Mouse (Mus musculus) hindbrain, embryonic 11.5 days (tissue): Measurements from ENCODE around the gene Mzf1. TPM values are rescaled to one million over a fixed set of nuclear protein-coding genes. Genes with fewer than 3 reads are reported as not detected.
A peak's percentile ranks its signal among the peaks of the same experiment; 100 is the strongest.

ENCODE experiments used
- ATAC-seq: fragments of 200-750 bp; cut with Nextera tagmentation; 2 replicates; pipeline ENCODE4 v1.8.0; 2017; ENCODE audit warnings: mild to moderate bottlenecking, moderate TSS enrichment, moderate library complexity; ENCODE audit not compliant: low FRiP score
- DNase-seq: peaks from one replicate; pipeline ENCODE4 v3.0.0-alpha.2; 2015; ENCODE audit warnings: low spot score
- H3K27ac ChIP-seq: fragments of 300-500 bp; sonication (generic); 2 replicates; pipeline ENCODE4 v1.5.1; 2014; ENCODE audit warnings: mild to moderate bottlenecking, low read depth, low read length
- H3K27me3 ChIP-seq: fragments of 300-500 bp; sonication (generic); 2 replicates; pipeline ENCODE4 v1.6.1; 2014; ENCODE audit warnings: mild to moderate bottlenecking, low read length, moderate library complexity, mixed read lengths; ENCODE audit not compliant: control insufficient read depth, insufficient read depth
- H3K36me3 ChIP-seq: fragments of 300-500 bp; sonication (generic); 2 replicates; pipeline ENCODE4 v1.6.1; 2014; ENCODE audit warnings: mild to moderate bottlenecking, low read length, moderate library complexity, mixed read lengths; ENCODE audit not compliant: control insufficient read depth, insufficient read depth
- H3K4me1 ChIP-seq: fragments of 300-500 bp; sonication (generic); replicated peaks from 2 replicates; pipeline ENCODE4 v1.6.1; 2014; ENCODE audit warnings: low read length, mixed read lengths; ENCODE audit not compliant: control insufficient read depth, insufficient read depth
- H3K4me2 ChIP-seq: fragments of 300-500 bp; sonication (generic); replicated peaks from 2 replicates; pipeline ENCODE4 v1.6.1; 2014; ENCODE audit warnings: mild to moderate bottlenecking, low read depth, low read length
- H3K4me3 ChIP-seq: fragments of 300-500 bp; sonication (generic); 2 replicates; pipeline ENCODE4 v1.5.1; 2014; ENCODE audit warnings: low read depth, low read length
- H3K9ac ChIP-seq: fragments of 300-500 bp; sonication (generic); 2 replicates; pipeline ENCODE4 v1.6.1; 2014; ENCODE audit warnings: low read depth, low read length
- H3K9me3 ChIP-seq: fragments of 300-500 bp; sonication (generic); 2 replicates; pipeline ENCODE4 v1.6.1; 2016; ENCODE audit warnings: low read length; ENCODE audit not compliant: control insufficient read depth
- WGBS: fragments of 180-500 bp; shearing (Covaris S2); extraction: QIAGEN DNeasy Blood & Tissue Kit; methylation state at CpG from one replicate; pipeline ENCODE4 v1.1.7; 2014; 5-methylcytosine and 5-hydroxymethylcytosine counted together
- polyA plus RNA-seq: library from polyadenylated mRNA; unstranded; fragments of >200 nt; fragmentation: Nextera tagmentation; extraction: Ambion mirVana; gene quantifications from 2 replicates; pipeline ENCODE4 v1.2.1, GENCODE M21; 2014

Mzf1 gene
- polyA plus RNA-seq, 1 experiment from 2014 or later, result 2.4 TPM

DNA sequence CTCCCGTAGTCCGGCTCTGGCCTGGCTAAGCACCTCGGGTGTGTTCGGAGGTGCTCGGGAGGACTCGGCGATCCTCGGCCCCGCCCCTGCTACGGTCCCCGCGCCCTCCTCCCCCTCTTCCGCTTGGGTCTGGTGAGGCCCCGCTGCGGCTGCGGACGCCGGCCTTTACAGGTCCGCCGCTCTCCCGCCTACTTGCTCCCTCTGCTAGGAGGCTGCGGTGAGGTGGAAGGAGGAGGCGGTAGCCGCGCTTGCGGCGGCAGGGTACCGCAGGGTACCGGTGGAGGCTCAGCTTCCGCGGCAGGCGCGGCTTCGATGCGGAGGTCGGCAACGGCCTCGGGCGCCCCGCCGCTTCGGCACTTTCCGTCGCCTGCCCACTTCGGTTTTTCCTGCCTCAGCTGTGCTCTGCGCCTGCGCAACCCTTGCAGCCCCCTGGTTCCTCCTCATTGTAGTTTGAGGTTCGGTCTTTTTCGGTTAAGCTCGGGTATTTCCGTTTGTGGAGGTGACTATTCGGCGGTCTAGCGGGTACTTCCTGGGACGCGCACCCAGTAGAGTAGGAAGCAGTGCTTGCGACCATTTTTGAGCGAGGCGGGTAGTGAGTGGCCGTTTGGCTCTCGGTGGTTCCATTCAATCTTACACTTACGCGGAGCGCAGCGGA is 16.5 kb downstream of the Mzf1 start, which contains the start of gene Ube2m:
Ube2m (minus strand) TSS at position 375 of the 655 bp plus-strand sequence.
- no peaks in the 10 kb centered on the region for H3K9me3 ChIP-seq
- peaks cover 14% of the 10 kb centered on the region; the same call in 1 of the 2 replicates for H3K4me1 ChIP-seq
- under 1% methylated on average over 32 of the region's 65 CpGs for WGBS
- ATAC-seq (peak; percentile 92), DNase-seq (peak; percentile 100)
- peak within 1 kb of the TSS; percentile 87 for H3K9ac ChIP-seq
- peak within 1 kb of the TSS; percentile 76 for H3K4me2 ChIP-seq
- peak within 1 kb of the TSS; percentile 68 for H3K4me3 ChIP-seq
- H3K27me3 ChIP-seq, result peaks cover 13% of the 10 kb centered on the region
- H3K36me3 ChIP-seq, result 0 out of 2 replicates have a peak, but pooled peaks cover 2% of the 10 kb centered on the region
- H3K27ac ChIP-seq, result peak within 1 kb of the TSS; percentile 98

DNA sequence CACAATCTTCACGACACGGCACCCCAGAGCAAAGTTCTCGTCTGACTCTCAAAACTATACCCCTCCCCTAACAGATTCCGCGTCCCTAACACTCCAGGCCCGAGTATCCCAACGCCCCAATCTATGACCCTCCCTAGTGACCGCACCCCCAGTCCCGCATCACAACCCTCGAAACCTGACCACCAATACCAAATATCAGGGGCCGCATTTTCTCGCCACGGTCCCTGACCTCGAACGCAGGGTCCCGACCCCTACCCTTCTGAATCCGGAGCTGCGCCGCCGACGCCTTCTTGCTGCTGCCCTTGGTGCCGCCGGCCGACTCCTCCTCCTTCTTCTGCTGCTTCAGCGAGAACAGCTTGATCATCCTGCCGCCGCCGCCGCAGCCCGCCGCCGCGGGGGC is 17.2 kb downstream of the Mzf1 start:
- Histone ChIP-seq H3K9me3 (no peaks in the 10 kb centered on the region), H3K27ac (peak overlapping the region; percentile 98), H3K4me3 (peak overlapping the region; percentile 68), H3K4me2 (peak overlapping the region; percentile 76), H3K4me1 (peaks cover 14% of the 10 kb centered on the region; the same call in 1 of the 2 replicates), H3K9ac (peak overlapping the region; percentile 87), H3K36me3 (0 out of 2 replicates have a peak, but pooled peaks cover 2% of the 10 kb centered on the region), H3K27me3 (peaks cover 6% of the 10 kb centered on the region)
- DNase-seq (no peak), ATAC-seq (peak; percentile 10; the same call in 1 of the 2 replicates)
- 0% methylated on average over 32 of the region's 33 CpGs for WGBS

DNA sequence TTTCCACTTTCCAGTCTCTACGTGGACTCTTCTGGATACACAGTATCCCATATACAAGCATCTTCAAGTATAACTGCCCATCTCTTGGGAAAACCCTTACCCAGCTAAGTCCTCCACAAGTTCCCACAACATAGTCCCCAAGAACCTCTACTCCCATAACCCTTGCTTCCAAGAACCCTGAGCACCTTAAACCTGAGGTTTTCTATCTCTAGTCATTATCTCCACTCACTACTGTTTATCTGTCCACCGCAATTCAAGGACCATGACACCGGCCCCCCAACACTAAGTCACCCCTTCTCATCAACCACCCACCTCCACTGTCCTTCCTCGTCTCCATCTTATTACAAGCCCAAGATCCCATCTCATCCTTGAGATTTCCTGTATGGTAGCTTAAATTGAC is 17.8 kb downstream of the Mzf1 start:
- Histone ChIP-seq H3K27me3 (peaks cover under 1% of the 10 kb centered on the region), H3K9me3 (no peaks in the 10 kb centered on the region), H3K9ac (peak overlapping the region; percentile 87), H3K4me3 (peak overlapping the region; percentile 68), H3K4me1 (peaks cover 14% of the 10 kb centered on the region; the same call in 1 of the 2 replicates), H3K36me3 (peaks cover 6% of the 10 kb centered on the region; the same call in 1 of the 2 replicates), H3K27ac (no peak overlapping the region), H3K4me2 (peak overlapping the region; percentile 76)
- 51% methylated on average over 4 of the region's 4 CpGs for WGBS
- no peak for DNase-seq
- ATAC-seq, result no peak

DNA sequence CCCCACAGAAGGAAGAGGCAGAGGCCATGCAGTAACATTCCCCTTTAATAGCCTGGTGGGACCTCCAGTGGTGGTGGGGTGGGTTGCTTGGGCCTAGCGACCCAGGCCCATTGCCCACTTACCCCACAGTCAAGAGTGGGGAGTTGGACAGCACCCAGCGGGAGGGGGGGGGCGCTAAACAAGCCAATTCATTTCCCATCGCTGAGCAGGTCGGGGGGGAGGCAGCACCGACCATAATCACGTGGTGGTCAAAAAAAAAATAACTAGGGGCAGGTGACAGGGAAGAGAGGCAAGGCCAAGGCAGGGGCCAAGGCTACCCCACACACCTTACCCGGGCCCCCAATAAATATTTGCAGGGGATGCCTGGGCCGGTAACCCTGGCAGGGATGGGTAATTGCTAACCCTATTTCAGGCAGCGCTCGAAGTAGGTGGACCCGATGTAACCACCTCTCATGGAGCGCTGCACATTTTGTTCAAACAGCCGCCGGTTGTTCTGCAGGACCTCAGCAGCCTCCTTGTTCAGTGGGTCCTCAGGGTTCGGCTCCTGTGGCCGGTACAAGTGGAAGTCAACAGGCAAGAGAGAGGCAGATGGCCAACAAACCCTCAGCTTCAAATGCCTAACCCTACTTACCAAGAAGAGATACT is 19.2 kb downstream of the Mzf1 start:
- H3K36me3 ChIP-seq, result peaks cover 8% of the 10 kb centered on the region

DNA sequence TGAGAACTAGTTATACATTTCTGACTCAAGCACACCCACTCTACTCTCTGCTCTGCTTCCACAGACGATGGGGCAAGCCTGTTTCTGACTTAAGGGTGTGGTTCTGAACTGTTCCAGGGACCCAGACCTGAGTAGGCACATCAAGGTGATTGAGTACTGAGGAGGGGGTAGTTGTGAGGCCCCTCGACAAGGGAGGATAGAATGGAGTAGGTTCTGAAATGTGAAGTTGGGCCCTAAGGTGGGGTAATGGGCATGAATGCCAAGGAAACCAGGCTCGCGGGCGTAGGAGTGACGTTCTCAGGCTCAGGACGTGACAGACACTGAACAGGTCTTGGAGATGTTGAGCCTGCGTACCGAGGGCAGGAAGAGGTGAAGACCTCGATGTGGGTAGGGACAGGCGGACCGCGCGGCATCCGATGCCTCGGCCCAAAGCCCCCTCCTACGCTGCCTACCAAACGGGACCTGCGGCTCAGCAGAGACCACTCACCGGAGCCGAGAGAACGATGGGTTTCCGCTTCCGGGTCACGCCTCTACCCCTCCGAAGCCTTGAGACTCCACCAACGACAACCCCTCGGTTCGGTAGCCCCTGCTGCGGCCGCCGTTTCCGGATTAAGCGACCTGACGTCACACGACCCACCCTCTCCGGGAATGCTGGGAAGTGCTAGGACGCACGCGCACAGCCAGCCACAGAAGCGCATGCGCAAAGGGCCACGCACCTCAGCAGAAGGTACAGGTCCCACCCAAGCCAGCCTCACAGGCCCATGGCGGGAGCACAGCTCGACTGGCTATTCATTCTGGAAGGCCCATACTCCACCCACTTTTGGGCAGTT is 20.2 kb downstream of the Mzf1 start, which contains the start of gene Chmp2a:
Chmp2a (minus strand) TSS at position 660 of the 830 bp plus-strand sequence.
- Histone ChIP-seq H3K9me3 (no peaks in the 10 kb centered on the region), H3K27me3 (no peaks in the 10 kb centered on the region), H3K4me1 (peaks cover 14% of the 10 kb centered on the region; the same call in 1 of the 2 replicates), H3K9ac (peak within 1 kb of the TSS; percentile 66), H3K4me3 (peak within 1 kb of the TSS; percentile 57), H3K4me2 (peak within 1 kb of the TSS; percentile 82), H3K27ac (peak within 1 kb of the TSS; percentile 91), H3K36me3 (peaks cover 13% of the 10 kb centered on the region)
- WGBS, result 1% methylated on average over 44 of the region's 45 CpGs
- DNase-seq (peak; percentile 99), ATAC-seq (peak; percentile 80)

More for the DNA sequence above, 19.2 kb downstream of the Mzf1 start:
- peak overlapping the region; percentile 82; the same call in 1 of the 2 replicates for H3K4me2 ChIP-seq
- DNase-seq (no peak), ATAC-seq (peak; percentile 3)
- no peaks in the 10 kb centered on the region for H3K9me3 ChIP-seq
- H3K27ac ChIP-seq, result peak overlapping the region; percentile 91; the same call in 1 of the 2 replicates
- no peak overlapping the region for H3K9ac ChIP-seq
- peaks cover 14% of the 10 kb centered on the region; the same call in 1 of the 2 replicates for H3K4me1 ChIP-seq
- no peaks in the 10 kb centered on the region for H3K27me3 ChIP-seq
- 88% methylated on average over 17 of the region's 17 CpGs for WGBS
- peak overlapping the region; percentile 57; the same call in 1 of the 2 replicates for H3K4me3 ChIP-seq

DNA sequence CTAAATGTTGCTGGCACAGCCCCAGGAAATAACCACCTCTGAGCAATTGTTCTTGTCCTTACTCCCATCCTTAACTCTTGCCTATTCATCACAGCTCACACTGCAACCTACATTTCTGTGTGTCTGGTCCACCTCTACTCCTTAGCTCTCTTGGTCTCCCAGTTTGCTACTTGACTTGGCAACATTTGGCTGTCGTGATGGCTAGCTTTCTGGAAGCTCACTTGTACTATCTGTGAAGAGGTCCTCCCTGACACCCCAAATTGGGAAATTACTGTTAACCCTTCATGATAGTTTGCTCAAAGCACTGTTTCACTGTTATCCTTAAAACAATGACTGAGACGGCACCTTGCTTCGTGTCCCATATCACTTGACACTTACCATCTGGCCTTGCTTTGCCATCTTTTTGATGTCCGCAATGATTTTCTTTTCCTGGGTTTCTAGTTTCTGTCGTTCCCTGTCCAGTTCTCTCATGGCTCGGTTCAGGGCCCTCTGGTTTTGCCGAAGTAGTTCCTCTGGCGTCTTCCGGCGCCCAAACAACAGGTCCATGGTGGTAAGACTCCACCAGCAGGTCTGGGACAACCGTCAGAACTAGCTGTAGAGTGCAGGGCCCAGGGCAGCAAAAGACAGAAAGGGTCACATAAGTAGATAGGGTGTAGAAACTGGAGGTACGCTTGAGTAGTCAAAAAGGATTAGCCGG is 21.0 kb downstream of the Mzf1 start:
- Histone ChIP-seq H3K36me3 (peaks cover 21% of the 10 kb centered on the region), H3K4me2 (peak overlapping the region; percentile 82), H3K9ac (peak overlapping the region; percentile 66; the same call in 1 of the 2 replicates), H3K9me3 (no peaks in the 10 kb centered on the region), H3K27ac (peak overlapping the region; percentile 91), H3K4me1 (peaks cover 11% of the 10 kb centered on the region; the same call in 1 of the 2 replicates), H3K4me3 (peak overlapping the region; percentile 57), H3K27me3 (no peaks in the 10 kb centered on the region)
- DNase-seq (no peak), ATAC-seq (no peak)
- 51% methylated on average over 13 of the region's 13 CpGs for WGBS

DNA sequence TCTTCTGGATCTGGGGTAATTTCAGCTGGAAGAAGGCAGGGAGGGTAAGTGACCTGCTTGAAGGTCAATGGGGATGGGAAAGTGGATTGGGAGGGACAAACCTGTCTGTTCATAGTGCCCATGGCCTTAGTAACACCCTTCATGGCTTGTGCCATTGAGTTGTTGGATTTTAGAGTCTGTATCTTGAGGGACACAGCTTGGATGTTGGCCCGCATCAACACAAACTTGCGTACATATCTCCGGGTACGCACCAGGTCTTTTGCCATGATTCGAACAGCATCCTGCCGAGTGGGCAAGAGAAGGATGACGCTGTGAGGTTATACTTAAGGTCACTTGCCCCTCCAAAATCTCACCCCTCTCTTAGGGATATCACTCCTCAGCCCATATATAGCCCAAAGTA is 22.0 kb downstream of the Mzf1 start:
- DNase-seq, result no peak
- Histone ChIP-seq H3K4me1 (peaks cover 11% of the 10 kb centered on the region; the same call in 1 of the 2 replicates), H3K4me2 (no peak overlapping the region), H3K27ac (no peak overlapping the region), H3K27me3 (no peaks in the 10 kb centered on the region), H3K9me3 (no peaks in the 10 kb centered on the region), H3K4me3 (no peak overlapping the region), H3K36me3 (peaks cover 31% of the 10 kb centered on the region), H3K9ac (no peak overlapping the region)
- 92% methylated on average over 7 of the region's 7 CpGs for WGBS
- no peak for ATAC-seq

DNA sequence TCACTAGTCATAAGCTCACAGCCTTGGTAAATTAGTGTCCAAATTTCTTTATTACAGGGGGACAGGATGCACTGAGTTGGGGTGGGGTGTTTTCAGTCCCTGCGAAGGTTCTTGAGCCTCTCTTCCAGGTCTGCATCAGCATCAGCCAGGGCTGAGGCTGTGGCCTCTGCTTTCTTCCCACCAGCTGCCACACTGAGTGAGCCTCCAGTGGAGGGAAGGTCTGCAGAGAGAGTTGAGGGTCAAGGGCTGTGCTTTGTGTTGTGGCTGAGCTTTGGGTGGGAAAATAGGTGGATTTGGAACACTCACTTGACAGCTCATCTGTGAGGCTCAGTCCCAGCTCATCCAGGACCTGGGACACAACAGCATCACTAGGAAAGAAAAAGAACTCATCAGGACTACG is 22.6 kb downstream of the Mzf1 start:
- H3K4me1 ChIP-seq, result peaks cover 11% of the 10 kb centered on the region; the same call in 1 of the 2 replicates
- 92% methylated on average over 2 of the region's 2 CpGs for WGBS
- H3K4me2 ChIP-seq, result no peak overlapping the region
- H3K36me3 ChIP-seq, result peaks cover 32% of the 10 kb centered on the region
- no peak overlapping the region for H3K9ac ChIP-seq
- H3K27me3 ChIP-seq, result no peaks in the 10 kb centered on the region
- no peak overlapping the region for H3K4me3 ChIP-seq
- DNase-seq, result no peak
- no peak overlapping the region for H3K27ac ChIP-seq
- ATAC-seq, result no peak
- no peaks in the 10 kb centered on the region for H3K9me3 ChIP-seq
